29 mouse cellular contexts compared by ENCODE assay signal in genomic region chr2:180449007-180449406, GRCm38 (mm10). TPM values are rescaled to one million over a fixed set of nuclear protein-coding genes. Genes with fewer than 3 reads are reported as not detected.
DNase-seq lines count a peak whose midpoint lies in the region; ATAC-seq and TF ChIP-seq lines count a peak whose summit lies in the region.
"Had no signal": no experiment of that assay in that cellular context is flagged by ENCODE, and none has a peak within 500 bp of the region (broad histone marks: within the 10 kb centered on the region; RNA-seq: fewer than 3 reads in every experiment).

No protein-coding gene starts in this region.

- H3K36me3 ChIP-seq in liver, postnatal 0 days (replicated peaks; ENCODE audit: insufficient read depth, low read length) = no peaks in the 10 kb centered on the region
- no peaks in the 10 kb centered on the region for H3K36me3 ChIP-seq in liver, embryonic 11.5 days (ENCODE audit: control insufficient read depth, insufficient read depth, low read length)
- H3K36me3 ChIP-seq: embryonic facial prominence, embryonic 10.5 days; forebrain, embryonic 15.5 days; heart, embryonic 12.5 days; kidney, embryonic 15.5 days; midbrain, embryonic 15.5 days; neural tube, embryonic 13.5 days had no signal

- no peak for TF ChIP-seq EP300 in liver, postnatal 0 days (IDR thresholded peaks at IDR 0.05; ENCODE audit: low read depth)

- peak; percentile 50; the same call in 1 of the 2 replicates for ATAC-seq in liver, postnatal 0 days
- ATAC-seq in liver, embryonic 11.5 days (replicated peaks; ENCODE audit: low FRiP score) = no peak
- ATAC-seq in common myeloid progenitor, adult 5-6 weeks (replicated peaks; ENCODE audit: low read depth, poor library complexity, severe bottlenecking) = peak; percentile 67
- ATAC-seq in neutrophil, adult 5-6 weeks (ENCODE audit: extremely low read depth, insufficient number of reproducible peaks, low FRiP score, poor library complexity, severe bottlenecking) = peak; percentile 75
- ATAC-seq: activated CD4-positive, CD25-positive, alpha-beta regulatory T cell, adult 4 months; forebrain, embryonic 15.5 days; hindbrain, postnatal 0 days; midbrain, embryonic 15.5 days had no signal

- H3K9ac ChIP-seq in liver, postnatal 0 days (replicated peaks) = no peak overlapping the region
- H3K9ac ChIP-seq in liver, embryonic 11.5 days (ENCODE audit: low read depth, low read length) = no peak overlapping the region
- H3K9ac ChIP-seq: forebrain, embryonic 15.5 days; heart, embryonic 12.5 days; kidney, embryonic 15.5 days; midbrain, embryonic 15.5 days; neural tube, embryonic 13.5 days had no signal

- H3K4me2 ChIP-seq in liver, postnatal 0 days (ENCODE audit: low read depth, low read length) = no peak overlapping the region
- H3K4me2 ChIP-seq in liver, embryonic 11.5 days = no peak overlapping the region
- H3K4me2 ChIP-seq: forebrain, embryonic 15.5 days; heart, embryonic 12.5 days; kidney, embryonic 15.5 days; midbrain, embryonic 15.5 days; neural tube, embryonic 13.5 days had no signal

- peak overlapping the region; percentile 48 for H3K27ac ChIP-seq in liver, postnatal 0 days (ENCODE audit: low read depth)
- no peak overlapping the region for H3K27ac ChIP-seq in liver, embryonic 11.5 days (ENCODE audit: low read depth, low read length)
- H3K27ac ChIP-seq: embryonic facial prominence, embryonic 10.5 days; forebrain, embryonic 15.5 days; hindbrain, postnatal 0 days; kidney, embryonic 15.5 days; left cerebral cortex, adult 2 months; midbrain, embryonic 15.5 days; neural tube, embryonic 13.5 days had no signal

- H3K4me3 ChIP-seq in liver, postnatal 0 days (ENCODE audit: low read depth, low read length) = no peak overlapping the region
- no peak overlapping the region for H3K4me3 ChIP-seq in liver, embryonic 11.5 days (ENCODE audit: low read depth, low read length)
- H3K4me3 ChIP-seq: embryonic facial prominence, embryonic 10.5 days; forebrain, embryonic 15.5 days; heart, embryonic 12.5 days; kidney, embryonic 15.5 days; left cerebral cortex, adult 2 months; midbrain, embryonic 15.5 days; myocyte; neural tube, embryonic 13.5 days had no signal

- TF ChIP-seq CTCF in liver, postnatal 0 days (IDR thresholded peaks at IDR 0.05; ENCODE audit: low read depth) = no peak

- H3K9me3 ChIP-seq in liver, postnatal 0 days (ENCODE audit: low read length) = no peaks in the 10 kb centered on the region
- no peaks in the 10 kb centered on the region for H3K9me3 ChIP-seq in liver, embryonic 11.5 days (ENCODE audit: control insufficient read depth, low read length)
- H3K9me3 ChIP-seq: embryonic facial prominence, embryonic 10.5 days; forebrain, embryonic 15.5 days; heart, embryonic 12.5 days; kidney, embryonic 15.5 days; midbrain, embryonic 15.5 days; neural tube, embryonic 13.5 days had no signal

- 34% methylated on average over 5 of the region's 5 CpGs for whole genome bisulfite sequencing in liver, postnatal 0 days (ENCODE audit: insufficient replicate concordance)
- 54% methylated on average over 5 of the region's 5 CpGs for WGBS in liver, embryonic 11.5 days

- H3K4me1 ChIP-seq in liver, postnatal 0 days (ENCODE audit: insufficient read depth) = peaks cover 5% of the 10 kb centered on the region; the same call in 1 of the 2 replicates
- no peaks in the 10 kb centered on the region; the same call in 1 of the 2 replicates for H3K4me1 ChIP-seq in liver, embryonic 11.5 days (replicated peaks; ENCODE audit: control insufficient read depth, insufficient read depth, low read length)
- H3K4me1 ChIP-seq: embryonic facial prominence, embryonic 10.5 days; forebrain, embryonic 15.5 days; kidney, embryonic 15.5 days; midbrain, embryonic 15.5 days had no signal

- H3K27me3 ChIP-seq in liver, postnatal 0 days (ENCODE audit: insufficient read depth, low read length) = peaks cover 3% of the 10 kb centered on the region; the same call in 1 of the 2 replicates
- no peaks in the 10 kb centered on the region for H3K27me3 ChIP-seq in liver, embryonic 11.5 days (replicated peaks; ENCODE audit: control insufficient read depth, insufficient read depth, low read length)
- H3K27me3 ChIP-seq: forebrain, embryonic 15.5 days had no signal

- DNase-seq in liver, postnatal 0 days = peak; percentile 29
- DNase-seq in liver, embryonic 11.5 days (ENCODE audit: low spot score) = no peak
- DNase-seq in thymus, postnatal 25 days = peak; percentile 21
- DNase-seq in lung, postnatal 36 days = no peak
- no peak for DNase-seq in layer of hippocampus, adult 11-12 months (ENCODE audit: low spot score)
- DNase-seq in adrenal gland, adult 18-20 months (ENCODE audit: low spot score in 2 of 2) = no peak
- DNase-seq: adrenal gland, postnatal 14 days; cerebellum, adult 8-10 months; heart, postnatal 10 days; kidney, adult 11 months; kidney, postnatal 4 days; layer of hippocampus, adult 9-11 months; left cerebral cortex, postnatal 4 days; liver; lung, postnatal 10 days; right cerebral cortex, adult 18-20 months had no signal

RNA-seq across cellular contexts. Expression of gene Slco4a1, which starts 7.0 kb away (rescaled TPM):
- 0.86 and 0.91 TPM in 2 replicates for polyA plus RNA-seq in liver, postnatal 0 days (2015; fragmentation: Nextera tagmentation; extraction: Ambion mirVana)
- 1.5 and 2.0 TPM in 2 replicates for polyA plus RNA-seq in liver, embryonic 11.5 days (2014; fragmentation: Nextera tagmentation; extraction: Ambion mirVana)
- total RNA-seq in common myeloid progenitor, adult 5-6 weeks (2017) = 5.9 and 12.5 TPM in 2 replicates
- total RNA-seq in neutrophil, adult 5-6 weeks (2017) = 6.4 and 8.4 TPM in 2 replicates
- 1 to 10 TPM; 1.9 to 2.7 TPM for total RNA-seq in adrenal gland, adult 18-20 months (2021)
- total RNA-seq: MEL had no signal

RNA-seq across cellular contexts. Expression of gene Ntsr1, which starts 50.8 kb away (rescaled TPM):
- polyA plus RNA-seq in liver, postnatal 0 days (2015; fragmentation: Nextera tagmentation; extraction: Ambion mirVana) = not detected in 2 replicates
- polyA plus RNA-seq in liver, embryonic 11.5 days (2014; fragmentation: Nextera tagmentation; extraction: Ambion mirVana) = 0.49 and 0.75 TPM in 2 replicates
- total RNA-seq in common myeloid progenitor, adult 5-6 weeks (2017) = not detected in 2 replicates
- total RNA-seq in neutrophil, adult 5-6 weeks (2017) = not detected in 2 replicates
- total RNA-seq in adrenal gland, adult 18-20 months (2021) = not detected
- total RNA-seq: adrenal gland, postnatal 14 days; MEL had no signal
- polyA plus RNA-seq: activated CD4-positive, CD25-positive, alpha-beta regulatory T cell, adult 4 months; myocyte had no signal

Comparison
In these comparisons a context has a peak if more than half of its experiments do, and no peak if none do; other contexts are left out.
1. DNase-seq: peak in liver, postnatal 0 days (single experiment) and thymus, postnatal 25 days (single experiment); none in liver, embryonic 11.5 days (single experiment), lung, postnatal 36 days (single experiment), layer of hippocampus, adult 11-12 months (single experiment) and adrenal gland, adult 18-20 months (0 of 2).